12 mouse cellular contexts compared by ENCODE assay signal in the genomic region with DNA sequence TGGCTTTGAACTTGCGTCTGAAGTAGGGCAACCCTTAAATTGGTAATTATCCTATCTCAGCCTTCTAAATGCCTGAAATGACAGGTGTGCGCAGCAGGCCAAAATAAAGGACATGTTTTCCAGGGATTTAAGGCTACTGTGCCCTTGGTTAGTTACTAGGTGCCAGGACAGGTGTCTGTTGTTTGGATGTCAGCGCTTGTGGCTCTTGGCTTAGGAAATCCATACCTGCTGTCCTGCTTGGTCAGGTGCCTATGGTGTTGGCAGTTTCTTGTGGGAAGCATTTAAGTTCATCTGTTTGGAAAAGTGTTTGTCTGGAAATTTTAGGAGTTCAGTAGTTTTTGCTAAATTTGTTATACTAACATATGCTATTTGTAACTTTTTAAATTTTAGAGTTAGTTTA.
"Had no signal": no experiment of that assay in that cellular context is flagged by ENCODE, and none has a peak within 500 bp of the region (broad histone marks: within the 10 kb centered on the region; RNA-seq: fewer than 3 reads in every experiment).

No protein-coding gene starts in this region.

- DNase-seq: left cerebral cortex, postnatal 4 days; liver; liver, embryonic 13.5 days; liver, postnatal 0 days; lung, adult 18-20 months; lung, adult 2 months; lung, embryonic 14.5 days; lung, postnatal 10 days; lung, postnatal 14 days; lung, postnatal 36 days; lung, postnatal 4 days; midbrain, embryonic 14.5 days had no signal
